8 mouse cellular contexts compared by ENCODE assay signal in the genomic region with DNA sequence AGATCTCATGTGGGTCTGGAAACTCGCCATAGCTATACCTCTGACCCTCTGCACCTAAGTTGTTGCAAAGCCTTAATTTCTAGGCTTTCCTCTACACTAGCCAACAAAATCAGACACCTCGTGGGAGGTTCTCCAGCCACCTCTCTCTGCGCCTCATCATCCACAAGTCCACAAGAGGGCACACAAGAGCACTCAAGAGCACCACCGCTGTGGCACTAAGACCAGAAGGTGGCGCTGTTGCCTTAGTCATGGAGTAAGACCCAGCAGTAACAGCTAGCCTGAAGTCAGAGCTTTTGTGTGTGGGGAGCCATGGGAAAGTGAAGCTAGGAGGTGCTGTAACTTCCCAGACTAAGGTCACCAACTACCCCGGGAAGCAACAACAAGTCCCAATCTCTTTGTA. TPM values are rescaled to one million over a fixed set of nuclear protein-coding genes. Genes with fewer than 3 reads are reported as not detected.
A peak's percentile ranks its signal among the peaks of the same experiment; 100 is the strongest.
DNase-seq lines count a peak whose midpoint lies in the region; ATAC-seq and TF ChIP-seq lines count a peak whose summit lies in the region.

No protein-coding gene starts in this region.

- H3K9me3 ChIP-seq in hindbrain, postnatal 0 days (ENCODE audit: low read length) = no peaks in the 10 kb centered on the region

- 0 out of 2 replicates have a peak overlapping the region, but pooled peaks have one; percentile 1 for H3K27ac ChIP-seq in gastrocnemius, adult 2 months
- H3K27ac ChIP-seq in hindbrain, postnatal 0 days = no peak overlapping the region

- H3K27me3 ChIP-seq in hindbrain, postnatal 0 days (ENCODE audit: insufficient read depth, low read length) = no peaks in the 10 kb centered on the region

- no peak overlapping the region for H3K4me3 ChIP-seq in gastrocnemius, adult 2 months
- H3K4me3 ChIP-seq in hindbrain, postnatal 0 days (ENCODE audit: low read length) = no peak overlapping the region

- no peak overlapping the region for H3K9ac ChIP-seq in hindbrain, postnatal 0 days (replicated peaks; ENCODE audit: low read length)

- H3K4me2 ChIP-seq in hindbrain, postnatal 0 days (ENCODE audit: low read depth, low read length) = no peak overlapping the region

- H3K4me1 ChIP-seq in hindbrain, postnatal 0 days (ENCODE audit: insufficient read depth, low read length) = no peaks in the 10 kb centered on the region

- WGBS in hindbrain, postnatal 0 days = 1% methylated on average over 6 of the region's 6 CpGs

- peak; percentile 100 for ATAC-seq in common myeloid progenitor, adult 5-6 weeks (replicated peaks; ENCODE audit: low read depth, poor library complexity, severe bottlenecking)
- peak; percentile 95 for ATAC-seq in hindbrain, postnatal 0 days
- peak; percentile 100 for ATAC-seq in megakaryocyte, adult 5-6 weeks (ENCODE audit: poor library complexity, severe bottlenecking)

- TF ChIP-seq CTCF in gastrocnemius, adult 2 months (IDR thresholded peaks at IDR 0.05) = no peak
- TF ChIP-seq CTCF in hindbrain, postnatal 0 days (IDR thresholded peaks at IDR 0.05; ENCODE audit: low read depth) = peak; percentile 100

- DNase-seq in ZHBTc4 (ENCODE audit: low read depth, low spot score) = peak; percentile 95
- peak; percentile 94 for DNase-seq in gastrocnemius, adult 2 months
- DNase-seq in hindbrain, postnatal 0 days (ENCODE audit: low spot score) = peak; percentile 99
- peak; percentile 97 to 98 for DNase-seq in left cerebral cortex, adult 18-20 months (ENCODE audit: low spot score in 2 of 2)
- DNase-seq in right cerebral cortex, postnatal 10 days (ENCODE audit: low spot score in 2 of 2) = peak; percentile 94 to 96
- DNase-seq in urinary bladder, postnatal 14 days (ENCODE audit: low spot score) = peak; percentile 95

- no peaks in the 10 kb centered on the region for H3K36me3 ChIP-seq in hindbrain, postnatal 0 days (ENCODE audit: insufficient read depth, low read length)

- intact Hi-C loops in gastrocnemius, adult 2 months (cut with DNase I) = loop anchor here (1.0 to 5.0 kb wide), 5 partner anchors 32 to 602 kb away; no protein-coding TSS in a partner anchor

RNA-seq across cellular contexts. Expression of a gene that starts 53.6 kb away (rescaled TPM):
- 14.4 and 20.1 TPM in 2 replicates for total RNA-seq in common myeloid progenitor, adult 5-6 weeks (2017)
- 10 to 100 TPM; 20.9 to 22.7 TPM for total RNA-seq in gastrocnemius, adult 2 months (2021)
- total RNA-seq in hindbrain, postnatal 0 days (2014; rRNA removed) = 28.6 and 30.8 TPM in 2 replicates
- polyA plus RNA-seq in hindbrain, postnatal 0 days (2015; fragmentation: Nextera tagmentation; extraction: Ambion mirVana) = 18.1 and 18.4 TPM in 2 replicates
- total RNA-seq in left cerebral cortex, adult 18-20 months (2021) = 10 to 100 TPM; 47.7 to 49.6 TPM
- 8.2 and 10.4 TPM in 2 replicates for total RNA-seq in megakaryocyte, adult 5-6 weeks (2015)
- total RNA-seq in megakaryocyte, adult 5-6 weeks (2017) = 10.8 and 11.3 TPM in 2 replicates
